Mouse (Mus musculus) testis, adult 2 months (tissue): ENCODE results near the gene Plce1. TPM values are rescaled to one million over a fixed set of nuclear protein-coding genes. Genes with fewer than 3 reads are reported as not detected.

Experiments used
- H3K27ac ChIP-seq: fragments of 200-500 bp; 2 replicates; pipeline ENCODE4 v1.5.1; 2012; ENCODE audit warnings: low read depth, low read length; ENCODE audit not compliant: control insufficient read depth, insufficient read depth
- H3K27me3 ChIP-seq: fragments of 200-500 bp; 2 replicates; pipeline ENCODE4 v1.6.1; 2012; ENCODE audit warnings: mild to moderate bottlenecking, low read length, moderate library complexity; ENCODE audit not compliant: control insufficient read depth, insufficient read depth
- H3K36me3 ChIP-seq: fragments of 200-500 bp; 2 replicates; pipeline ENCODE4 v1.6.1; 2012; ENCODE audit warnings: mild to moderate bottlenecking, low read length; ENCODE audit not compliant: control insufficient read depth, insufficient read depth
- H3K4me1 ChIP-seq: fragments of 200-500 bp; 2 replicates; pipeline ENCODE4 v1.6.1; 2012; ENCODE audit warnings: low read length; ENCODE audit not compliant: control insufficient read depth, insufficient read depth
- H3K4me3 ChIP-seq: fragments of 200-500 bp; 2 replicates; pipeline ENCODE4 v1.5.1; 2012; ENCODE audit warnings: low read depth, mild to moderate bottlenecking, low read length, moderate library complexity, mixed read lengths; ENCODE audit not compliant: control insufficient read depth
- CTCF ChIP-seq: fragments of 200-500 bp; IDR thresholded peaks from 2 replicates; pipeline ENCODE4 v1.5.1; 2012; ENCODE audit warnings: low read depth, mild to moderate bottlenecking, inconsistent platforms, low read length, moderate library complexity; ENCODE audit not compliant: control insufficient read depth, insufficient read depth, insufficient replicate concordance
- POLR2A ChIP-seq: fragments of 200-500 bp; IDR thresholded peaks from 2 replicates; pipeline ENCODE4 v1.6.1; 2012; ENCODE audit warnings: low read depth, mild to moderate bottlenecking, inconsistent platforms, low read length, moderate library complexity; ENCODE audit not compliant: control insufficient read depth
- polyA plus RNA-seq: library from polyadenylated mRNA; depleted of rRNA; stranded (reverse); fragments of >200 nt; gene quantifications from 2 replicates; pipeline ENCODE4 v1.2.3, GENCODE M21; 2012

Plce1 gene
- polyA plus RNA-seq, 1 experiment: 2.4 TPM

- TF ChIP-seq POLR2A: no peak
- no peak for TF ChIP-seq CTCF
- Histone ChIP-seq H3K27me3 (no peaks in the 10 kb centered on the region), H3K27ac (no peak overlapping the region), H3K36me3 (no peaks in the 10 kb centered on the region), H3K4me1 (no peaks in the 10 kb centered on the region), H3K4me3 (no peak overlapping the region)
These were observed 225.5 kb downstream of the Plce1 start for GRCm38 (mm10) chr19:38706449-38706848.

- Histone ChIP-seq H3K4me3 (no peak overlapping the region), H3K4me1 (no peaks in the 10 kb centered on the region), H3K27me3 (no peaks in the 10 kb centered on the region), H3K27ac (no peak overlapping the region), H3K36me3 (no peaks in the 10 kb centered on the region)
- TF ChIP-seq CTCF: no peak
- no peak for TF ChIP-seq POLR2A
These were observed 228.5 kb downstream of the Plce1 start for GRCm38 (mm10) chr19:38709376-38709775.

- no peaks in the 10 kb centered on the region for H3K36me3 ChIP-seq
- H3K27ac ChIP-seq: no peak overlapping the region
- TF ChIP-seq CTCF (no peak), POLR2A (no peak)
- no peaks in the 10 kb centered on the region for H3K4me1 ChIP-seq
- H3K4me3 ChIP-seq: no peak overlapping the region
- H3K27me3 ChIP-seq: no peaks in the 10 kb centered on the region
These were observed 240.9 kb downstream of the Plce1 start for GRCm38 (mm10) chr19:38721808-38722207.

- Histone ChIP-seq H3K4me1 (no peaks in the 10 kb centered on the region), H3K4me3 (no peak overlapping the region), H3K36me3 (no peaks in the 10 kb centered on the region), H3K27me3 (no peaks in the 10 kb centered on the region), H3K27ac (no peak overlapping the region)
- TF ChIP-seq POLR2A (no peak), CTCF (no peak)
These were observed 242.1 kb downstream of the Plce1 start for GRCm38 (mm10) chr19:38722982-38723381.

GRCm38 (mm10) chr19:38723969-38724368 is 243.1 kb downstream of the Plce1 start:
- H3K27me3 ChIP-seq: no peaks in the 10 kb centered on the region
- H3K36me3 ChIP-seq: no peaks in the 10 kb centered on the region
- no peak for TF ChIP-seq CTCF
- TF ChIP-seq POLR2A: no peak
- H3K4me3 ChIP-seq: no peak overlapping the region
- H3K27ac ChIP-seq: no peak overlapping the region
- H3K4me1 ChIP-seq: no peaks in the 10 kb centered on the region

- H3K4me1 ChIP-seq: no peaks in the 10 kb centered on the region
- H3K27ac ChIP-seq: no peak overlapping the region
- no peaks in the 10 kb centered on the region for H3K36me3 ChIP-seq
- no peak overlapping the region for H3K4me3 ChIP-seq
- no peaks in the 10 kb centered on the region for H3K27me3 ChIP-seq
- no peak for TF ChIP-seq POLR2A
- no peak for TF ChIP-seq CTCF
These were observed 247.9 kb downstream of the Plce1 start for GRCm38 (mm10) chr19:38728842-38729241.

GRCm38 (mm10) chr19:38729264-38729663 is 248.4 kb downstream of the Plce1 start:
- Histone ChIP-seq H3K4me3 (no peak overlapping the region), H3K4me1 (no peaks in the 10 kb centered on the region), H3K36me3 (no peaks in the 10 kb centered on the region), H3K27ac (no peak overlapping the region), H3K27me3 (no peaks in the 10 kb centered on the region)
- TF ChIP-seq POLR2A (no peak), CTCF (no peak)

GRCm38 (mm10) chr19:38744546-38744945 is 263.6 kb downstream of the Plce1 start:
- no peak overlapping the region for H3K4me3 ChIP-seq
- TF ChIP-seq POLR2A: no peak
- no peak for TF ChIP-seq CTCF
- H3K27me3 ChIP-seq: no peaks in the 10 kb centered on the region
- H3K27ac ChIP-seq: no peak overlapping the region
- H3K4me1 ChIP-seq: no peaks in the 10 kb centered on the region
- H3K36me3 ChIP-seq: no peaks in the 10 kb centered on the region
